Mouse (Mus musculus): Measurements from ENCODE around the gene Pecr.
"Not testable (repeated sequence)": the region's sequence is repeated elsewhere in the genome, so short reads cannot be mapped to it uniquely, and the experiment has no call there.

Pecr gene

GRCm38 (mm10) chr1:72288527-72289150 lies 4.5 kb upstream of the Pecr start:
- no peak for DNase-seq (ENCODE audit: low read depth in 2 of 2, low spot score in 2 of 2)

GRCm38 (mm10) chr1:72287893-72288292 lies 3.8 kb upstream of the Pecr start:
- no peak for DNase-seq (ENCODE audit: low read depth in 2 of 2, low spot score in 2 of 2)

GRCm38 (mm10) chr1:72286904-72287303 lies 2.8 kb upstream of the Pecr start:
- no peak for DNase-seq (ENCODE audit: low read depth in 2 of 2, low spot score in 2 of 2)

GRCm38 (mm10) chr1:72284539-72284938 lies 425 bp upstream of the Pecr start:
- DNase-seq (ENCODE audit: low read depth in 2 of 2, low spot score in 2 of 2): no peak

- no peak for DNase-seq (ENCODE audit: low read depth in 2 of 2, low spot score in 2 of 2)
Measured at GRCm38 (mm10) chr1:72282604-72283003, 1.5 kb downstream of the Pecr start.

GRCm38 (mm10) chr1:72278085-72278484 lies 6.0 kb downstream of the Pecr start:
- DNase-seq (ENCODE audit: low read depth in 2 of 2, low spot score in 2 of 2): no peak

- DNase-seq (ENCODE audit: low read depth in 2 of 2, low spot score in 2 of 2): no peak
Measured at GRCm38 (mm10) chr1:72263099-72263498, 21.0 kb downstream of the Pecr start.

GRCm38 (mm10) chr1:72256381-72257256 lies 27.5 kb downstream of the Pecr start:
- no peak for DNase-seq (ENCODE audit: low read depth in 2 of 2, low spot score in 2 of 2)

- DNase-seq (ENCODE audit: low read depth in 2 of 2, low spot score in 2 of 2): no peak
Measured at GRCm38 (mm10) chr1:72255854-72256175, 28.3 kb downstream of the Pecr start.

- DNase-seq (ENCODE audit: low read depth in 2 of 2, low spot score in 2 of 2): peak; percentile 15 to 37
Measured at GRCm38 (mm10) chr1:72255062-72255853, 28.9 kb downstream of the Pecr start.

- DNase-seq (ENCODE audit: low read depth in 2 of 2, low spot score in 2 of 2): peak; percentile 52 to 69
Measured at GRCm38 (mm10) chr1:72254545-72255061, 29.5 kb downstream of the Pecr start.

- DNase-seq (ENCODE audit: low read depth in 2 of 2, low spot score in 2 of 2): no peak
Measured at GRCm38 (mm10) chr1:72253881-72254491, 30.1 kb downstream of the Pecr start.

- DNase-seq (ENCODE audit: low read depth in 2 of 2, low spot score in 2 of 2): no peak
Measured at GRCm38 (mm10) chr1:72251806-72252205, 32.3 kb downstream of the Pecr start.

GRCm38 (mm10) chr1:72248226-72248737 lies 35.8 kb downstream of the Pecr start:
- DNase-seq (ENCODE audit: low read depth in 2 of 2, low spot score in 2 of 2): not testable (repeated sequence)

GRCm38 (mm10) chr1:72244317-72245036 lies 39.6 kb downstream of the Pecr start:
- DNase-seq (ENCODE audit: low read depth in 2 of 2, low spot score in 2 of 2): peak in 1 of 2 experiments; percentile 12

GRCm38 (mm10) chr1:72243656-72244316 lies 40.3 kb downstream of the Pecr start:
- DNase-seq (ENCODE audit: low read depth in 2 of 2, low spot score in 2 of 2): peak; percentile 90 to 91

GRCm38 (mm10) chr1:72242581-72243143 lies 41.5 kb downstream of the Pecr start:
- no peak for DNase-seq (ENCODE audit: low read depth in 2 of 2, low spot score in 2 of 2)

- DNase-seq (ENCODE audit: low read depth in 2 of 2, low spot score in 2 of 2): not testable (repeated sequence)
Measured at GRCm38 (mm10) chr1:72239113-72239512, 45.0 kb downstream of the Pecr start.

- DNase-seq (ENCODE audit: low read depth in 2 of 2, low spot score in 2 of 2): no peak
Measured at GRCm38 (mm10) chr1:72238016-72238580, 46.0 kb downstream of the Pecr start.

Measured in CD8-positive naive resting alpha-beta T cell, adult 2 months (primary cell).